Mouse (Mus musculus) layer of hippocampus, adult 9-10 months (tissue): Measurements from ENCODE around the gene Meis1.

Experiments
- DNase-seq: peaks from one replicate; pipeline ENCODE4 v3.0.0; 2022; ENCODE audit warnings: low spot score

Gene Meis1

DNA sequence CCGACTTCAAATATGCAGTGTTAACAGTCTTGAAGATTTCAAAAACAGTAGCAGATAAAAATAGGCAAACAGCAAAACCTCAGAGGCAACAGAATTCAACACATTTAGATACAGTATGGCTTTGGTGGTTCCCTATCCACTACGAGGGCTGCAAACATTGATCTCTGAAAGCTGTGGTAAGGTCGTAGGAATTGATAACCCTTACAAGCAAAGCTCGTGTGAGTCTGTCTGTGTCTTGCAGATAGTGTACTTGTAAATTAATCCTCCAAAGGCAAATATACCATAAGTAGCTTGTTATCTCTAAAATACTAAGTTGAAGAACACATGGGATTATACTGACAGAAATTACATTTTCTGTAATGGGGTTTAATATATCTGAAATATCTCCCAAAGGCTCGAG is 114.5 kb downstream of the Meis1 start:
- DNase-seq, result no peak

DNA sequence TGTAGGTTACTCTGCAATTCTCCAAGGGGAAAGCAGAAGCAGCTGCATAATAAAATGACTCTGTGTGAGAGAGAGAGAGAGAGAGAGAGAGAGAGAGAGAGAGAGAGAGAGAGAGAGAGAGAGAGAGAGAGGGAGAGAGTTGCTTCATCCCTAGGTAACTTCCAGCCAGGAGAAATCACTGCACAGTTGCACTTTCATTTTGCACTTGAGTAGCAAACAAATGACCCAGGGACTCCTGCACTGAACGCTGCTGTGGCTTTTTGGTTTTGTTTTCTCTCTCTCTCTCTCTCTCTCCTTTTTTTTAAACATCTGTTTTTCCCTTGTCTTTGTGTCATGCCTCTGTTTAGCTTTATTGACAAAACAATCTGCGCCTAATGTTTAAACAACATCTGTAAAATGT is 118.3 kb downstream of the Meis1 start:
- DNase-seq, result no peak

- no peak for DNase-seq
Observed at GRCm38 (mm10) chr11:18898862-18899261, 119.9 kb downstream of the Meis1 start.

DNA sequence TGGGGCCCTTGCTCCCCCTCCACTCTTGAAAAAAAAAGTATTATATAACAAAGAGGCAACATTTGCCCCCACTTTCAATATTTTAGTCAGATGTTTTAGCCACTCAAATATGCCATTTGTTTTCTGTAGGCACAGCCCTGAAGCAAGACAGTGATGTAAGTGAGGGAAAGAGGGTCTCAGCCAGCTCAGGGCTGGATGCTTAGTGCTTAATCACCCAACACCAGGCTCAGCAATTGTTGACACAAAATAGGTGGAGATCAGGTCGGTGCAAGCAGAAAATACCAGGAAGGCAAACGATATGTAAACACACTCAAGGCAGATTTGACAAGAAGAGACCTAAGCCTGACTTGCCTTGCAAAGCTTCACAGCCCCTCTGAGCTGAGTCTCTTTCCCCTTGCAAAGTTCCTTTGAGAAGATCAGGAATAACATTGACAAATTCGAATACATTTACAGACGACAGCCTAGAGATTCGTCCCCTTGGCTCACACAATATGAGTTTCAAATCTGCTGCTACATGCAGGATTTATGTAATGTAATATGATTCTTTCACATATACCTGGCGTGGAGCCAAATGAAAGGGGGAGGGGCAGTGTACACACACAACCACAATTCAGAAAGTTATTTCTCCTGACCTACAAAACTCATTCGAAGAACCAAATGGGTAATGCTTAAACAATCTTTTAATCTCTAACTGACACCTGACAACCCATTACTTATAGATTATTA is 120.7 kb downstream of the Meis1 start:
- no peak for DNase-seq

DNA sequence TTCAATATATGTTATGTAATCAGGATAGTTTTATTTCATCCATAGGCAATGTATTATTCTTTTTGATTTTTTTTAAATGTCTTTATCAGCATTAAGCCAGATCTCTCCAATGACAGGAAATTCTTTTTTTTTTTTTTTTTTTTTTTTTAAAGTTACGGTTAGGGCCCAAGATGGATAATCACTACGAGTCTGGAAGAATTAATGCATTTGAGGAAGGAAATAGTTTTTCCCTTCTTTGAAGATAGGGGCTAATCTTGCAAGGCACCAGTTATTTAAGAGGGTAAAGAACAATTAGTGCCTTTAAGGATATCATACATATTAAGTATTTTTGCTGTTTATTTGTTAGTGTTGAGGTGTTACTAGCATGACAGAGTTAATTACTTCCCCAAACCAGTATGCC is 121.5 kb downstream of the Meis1 start:
- DNase-seq, result no peak

- no peak for DNase-seq
Observed at GRCm38 (mm10) chr11:18892470-18892869, 126.3 kb downstream of the Meis1 start.

DNA sequence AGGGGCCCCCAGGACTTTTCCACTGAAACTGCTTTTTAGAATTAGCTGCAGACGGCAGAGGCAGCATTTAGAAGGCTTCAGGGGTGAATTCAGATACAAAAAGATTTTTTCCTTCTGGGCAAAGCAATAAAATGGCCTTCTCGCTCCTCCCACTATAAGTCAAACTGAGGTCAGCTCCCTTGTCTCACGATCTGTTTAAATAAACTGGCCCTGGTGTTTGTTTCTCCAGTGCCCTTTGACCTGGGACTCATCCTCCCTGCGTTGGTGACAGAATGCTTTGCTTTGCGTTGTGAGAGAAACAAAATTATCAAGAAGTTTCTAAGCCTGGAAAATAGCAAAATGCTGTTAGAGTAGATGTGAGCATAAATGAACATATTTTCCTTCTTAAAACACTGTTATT is 129.6 kb downstream of the Meis1 start:
- no peak for DNase-seq

GRCm38 (mm10) chr11:18888651-18889050 is 130.1 kb downstream of the Meis1 start:
- DNase-seq, result no peak

DNA sequence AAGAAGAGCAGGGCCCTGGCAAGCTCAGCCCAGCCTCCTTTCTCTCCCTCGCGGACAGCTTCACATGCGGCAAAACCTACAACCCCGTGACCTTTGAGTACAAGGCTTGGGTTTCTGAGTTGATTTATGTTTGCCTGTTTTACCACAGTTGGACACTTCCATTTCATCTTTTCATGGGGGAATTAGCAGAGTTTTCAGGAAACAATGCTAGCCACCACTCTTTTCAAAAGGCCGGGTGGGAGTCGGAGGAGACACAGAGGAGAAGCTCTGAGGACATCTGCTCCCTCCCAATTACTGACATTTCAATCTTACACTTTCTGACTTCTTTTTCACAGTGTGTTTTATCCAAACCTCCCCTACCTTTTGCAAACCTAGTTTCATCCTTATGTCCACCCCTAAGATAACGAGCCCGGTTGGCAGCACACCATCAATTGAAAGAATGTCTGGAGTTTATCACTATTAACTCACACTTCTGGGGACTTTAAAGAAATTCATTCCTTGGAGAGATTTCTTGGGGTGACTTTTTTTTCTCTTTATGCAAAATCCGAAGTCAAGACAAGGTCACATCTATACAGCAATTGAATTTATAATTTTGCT is 133.0 kb downstream of the Meis1 start:
- DNase-seq, result no peak

GRCm38 (mm10) chr11:18885036-18885728 is 133.6 kb downstream of the Meis1 start:
- DNase-seq, result no peak

DNA sequence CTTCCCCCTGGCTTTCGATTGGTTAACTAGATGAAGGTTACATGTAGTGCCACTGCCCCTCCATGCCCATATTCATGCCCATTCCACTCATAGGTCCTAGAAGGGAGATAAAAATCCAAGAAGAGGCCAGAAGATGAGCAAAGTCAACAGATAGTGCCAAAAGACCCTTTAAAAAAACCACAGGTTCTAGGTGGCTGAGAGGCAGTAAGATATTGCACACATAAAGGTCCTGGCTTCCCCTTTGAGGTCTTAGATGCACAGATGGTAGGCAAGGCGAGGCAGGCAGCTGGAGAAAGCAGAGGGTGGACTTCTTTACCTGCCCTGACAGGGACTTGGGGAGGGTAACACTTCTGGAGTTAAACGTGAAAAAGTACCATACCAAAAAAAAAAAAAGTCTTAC is 134.8 kb downstream of the Meis1 start:
- DNase-seq, result no peak

DNA sequence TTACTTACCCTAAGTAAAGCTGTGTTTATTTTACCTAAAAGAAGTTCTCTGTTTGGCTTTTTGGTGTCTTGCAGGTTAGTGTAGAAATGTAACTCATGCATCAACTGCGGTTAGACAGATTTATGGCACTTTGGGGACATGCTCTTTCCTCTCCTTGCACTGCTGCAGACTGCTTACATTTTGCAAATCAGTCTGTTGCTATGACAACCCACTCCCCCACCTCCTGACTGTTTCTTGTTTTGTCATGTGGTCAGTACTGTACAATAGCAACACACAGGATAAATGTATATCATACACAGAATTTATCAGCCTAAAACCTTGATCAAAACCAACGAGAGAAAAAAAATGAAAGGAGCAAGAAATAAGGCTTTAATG is 135.3 kb downstream of the Meis1 start:
- no peak for DNase-seq

DNA sequence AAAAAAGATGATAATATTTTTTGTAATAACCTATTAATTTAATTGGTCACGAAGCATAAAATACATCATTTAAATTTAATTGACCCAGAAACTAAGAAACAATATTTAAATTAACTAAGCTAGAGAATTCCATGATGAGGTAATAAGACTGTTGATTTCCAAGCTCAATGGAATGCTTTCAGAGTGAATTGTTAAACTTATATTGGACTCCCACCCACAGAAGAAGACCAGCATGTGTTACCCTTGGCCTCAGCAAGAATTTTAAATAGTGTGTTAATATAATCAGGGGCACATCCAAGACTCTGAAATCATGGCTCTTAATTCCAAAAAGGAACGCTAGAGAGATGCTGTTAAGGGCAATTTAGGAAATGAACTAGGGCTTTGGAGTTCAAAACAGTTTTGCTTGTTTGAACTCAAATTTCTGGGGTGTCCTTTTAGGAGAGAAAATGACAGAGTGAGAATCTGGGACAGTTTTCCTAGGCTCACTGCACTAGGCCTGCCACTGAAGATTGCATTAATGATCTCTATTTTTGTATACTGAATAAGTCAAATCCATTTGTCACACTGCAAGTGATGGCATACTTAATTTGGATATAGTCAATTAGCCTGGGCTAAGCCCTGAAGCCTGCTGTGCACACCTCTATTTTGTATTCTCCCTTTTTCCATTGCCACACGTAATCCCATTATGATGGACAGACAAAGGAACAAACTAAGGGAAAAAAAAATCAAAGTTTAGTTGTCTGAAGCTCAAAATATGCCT is 135.9 kb downstream of the Meis1 start:
- DNase-seq, result no peak

GRCm38 (mm10) chr11:18882315-18882714 is 136.5 kb downstream of the Meis1 start:
- DNase-seq, result no peak

GRCm38 (mm10) chr11:18880806-18881205 is 138.0 kb downstream of the Meis1 start:
- DNase-seq, result no peak

DNA sequence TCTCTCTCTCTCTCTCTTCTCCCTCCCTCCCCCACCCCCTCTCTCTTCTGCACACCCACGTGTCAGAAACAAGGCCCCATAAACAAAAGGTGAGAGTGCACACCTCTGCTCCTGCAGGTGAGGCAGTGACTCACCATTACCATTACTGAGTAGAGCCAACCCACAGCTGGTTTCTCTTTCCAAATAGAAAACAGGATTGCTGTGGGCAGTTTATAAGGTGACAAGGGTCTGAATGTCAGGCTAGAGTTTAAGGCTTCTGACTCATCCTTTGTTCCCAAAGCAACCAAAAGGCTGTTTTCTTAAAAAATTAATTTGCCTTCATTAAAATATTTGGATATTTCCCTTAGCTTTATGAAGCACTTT is 139.3 kb downstream of the Meis1 start:
- DNase-seq, result no peak

GRCm38 (mm10) chr11:18878748-18879455 is 139.9 kb downstream of the Meis1 start:
- DNase-seq, result no peak

DNA sequence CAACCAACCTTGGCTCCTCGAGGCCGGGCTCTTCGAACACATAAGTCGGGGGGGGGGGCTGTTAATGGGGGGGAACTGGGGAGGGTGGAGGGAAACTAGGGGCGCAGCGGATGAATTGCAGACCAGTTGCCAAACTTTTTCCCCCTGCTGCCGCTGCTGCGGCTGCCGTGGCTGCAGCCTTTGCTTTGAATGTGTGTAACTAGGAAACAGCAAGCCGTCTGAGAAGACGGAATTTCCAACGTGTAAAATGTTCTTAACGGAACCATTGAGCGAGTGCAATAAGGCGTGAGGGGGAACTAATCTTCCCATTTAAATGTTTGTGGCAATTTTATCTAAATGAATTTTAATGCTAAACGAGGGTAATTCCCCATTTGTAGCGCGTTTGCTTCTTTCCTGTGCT is 140.8 kb downstream of the Meis1 start:
- DNase-seq, result no peak

- no peak for DNase-seq
Observed at GRCm38 (mm10) chr11:18877626-18878011, 141.2 kb downstream of the Meis1 start.

- no peak for DNase-seq
Observed at GRCm38 (mm10) chr11:18876886-18877625, 141.7 kb downstream of the Meis1 start.
